Mouse (Mus musculus) NIH3T3 (cell line): ENCODE measurements at regions not wholly inside any gene's neighbourhood (a gene's known extent, or its start where the extent isn't known, plus 50 kb on each side); places are given as distances from the start of the nearest gene placed in this dataset.

Experiments
- DNase-seq: peaks from one replicate; pipeline ENCODE4 v3.0.0-alpha.2; 2012; ENCODE audit warnings: low read depth

DNA sequence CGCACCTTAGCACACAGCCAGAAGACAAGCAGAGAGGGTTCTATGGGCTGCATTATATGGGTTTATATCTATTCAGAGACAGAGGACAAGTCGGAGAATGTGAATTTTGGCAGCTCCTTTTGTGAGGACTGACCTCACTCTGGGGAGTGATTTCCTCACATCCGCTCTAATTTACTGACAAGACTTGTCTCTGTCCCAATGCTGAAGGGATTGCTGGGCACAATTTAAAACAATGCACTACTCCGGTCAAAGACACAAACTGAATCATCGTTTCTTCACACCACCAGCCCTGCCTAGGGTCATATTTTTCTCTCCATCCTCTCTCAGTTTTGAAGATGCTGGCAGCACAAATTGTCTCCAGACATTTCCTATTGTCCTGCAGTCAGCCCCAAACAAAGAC lies 438.2 kb upstream of the Gm10131 start:
- DNase-seq: no peak

DNA sequence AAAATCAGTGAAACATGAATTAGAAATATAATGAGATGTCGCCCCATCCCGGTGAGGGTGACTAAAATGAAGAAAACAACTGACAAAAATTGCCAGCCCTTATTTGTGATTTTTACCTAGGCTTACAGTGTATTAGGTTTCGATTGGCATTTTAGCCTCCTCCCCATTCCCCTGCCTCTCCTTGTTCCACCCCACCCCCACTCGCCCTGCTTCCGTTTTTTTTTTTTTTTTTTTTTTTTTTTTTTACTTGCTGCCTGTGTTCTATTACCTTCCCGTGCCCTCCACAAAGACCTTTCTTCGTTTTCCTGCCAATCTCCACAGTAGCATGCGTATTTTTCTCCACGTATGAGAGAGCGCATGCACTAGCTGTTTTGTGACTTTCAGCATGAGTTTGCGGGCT lies 435.3 kb upstream of the Gm10131 start:
- DNase-seq: no peak

DNA sequence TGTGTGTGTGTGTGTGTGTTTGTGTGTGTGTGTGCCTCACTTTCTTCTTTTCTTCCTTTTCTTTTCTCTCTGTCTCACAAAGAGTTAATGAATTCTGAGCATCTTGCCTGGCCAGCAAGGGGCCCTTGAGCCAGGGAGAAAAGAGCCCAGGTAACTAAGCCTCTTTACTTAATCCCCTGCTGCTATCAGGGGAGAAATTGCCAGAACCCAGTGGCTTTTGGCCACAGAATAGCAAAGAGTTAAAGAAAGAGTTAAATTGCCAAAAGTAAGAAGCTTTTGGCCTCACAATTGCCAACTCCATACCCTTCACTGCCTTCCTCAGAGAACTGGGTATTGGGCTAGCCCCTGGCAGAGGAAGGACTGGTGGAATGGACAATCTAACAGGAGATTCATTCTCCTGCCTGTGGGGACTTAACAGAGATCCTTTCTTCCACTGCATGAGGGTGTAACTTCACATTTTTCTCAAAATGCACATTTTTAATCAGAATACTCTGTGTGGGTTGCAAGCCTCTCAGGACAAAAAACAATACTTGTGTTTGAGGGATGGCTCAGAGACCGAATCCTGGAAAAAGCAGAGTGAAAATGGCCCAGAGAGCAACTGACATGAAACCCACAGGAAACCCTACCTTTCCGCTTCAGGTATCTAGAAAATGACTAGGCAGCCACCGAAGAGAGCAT lies 431.0 kb upstream of the Gm10131 start:
- DNase-seq: no peak

DNA sequence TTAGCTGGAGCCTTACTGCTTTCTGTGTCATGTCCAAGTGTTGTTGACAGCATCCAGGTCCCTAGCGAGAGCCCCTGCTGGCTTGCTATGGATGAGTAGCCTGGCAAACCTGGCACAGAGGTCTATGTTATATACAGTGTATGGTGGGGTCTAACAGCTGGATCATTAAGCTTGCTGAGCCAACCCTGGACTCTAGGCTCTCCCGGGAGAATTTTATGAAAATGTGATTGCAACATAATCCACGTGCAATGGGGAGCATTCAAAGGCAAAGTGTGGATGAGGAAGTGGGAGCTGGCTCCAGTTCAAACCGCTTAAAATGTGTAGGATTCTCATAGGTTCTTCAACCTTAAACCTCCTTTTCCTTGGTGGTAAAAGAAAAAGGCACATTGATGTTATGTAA lies 427.7 kb upstream of the Gm10131 start:
- DNase-seq: peak; percentile 63

DNA sequence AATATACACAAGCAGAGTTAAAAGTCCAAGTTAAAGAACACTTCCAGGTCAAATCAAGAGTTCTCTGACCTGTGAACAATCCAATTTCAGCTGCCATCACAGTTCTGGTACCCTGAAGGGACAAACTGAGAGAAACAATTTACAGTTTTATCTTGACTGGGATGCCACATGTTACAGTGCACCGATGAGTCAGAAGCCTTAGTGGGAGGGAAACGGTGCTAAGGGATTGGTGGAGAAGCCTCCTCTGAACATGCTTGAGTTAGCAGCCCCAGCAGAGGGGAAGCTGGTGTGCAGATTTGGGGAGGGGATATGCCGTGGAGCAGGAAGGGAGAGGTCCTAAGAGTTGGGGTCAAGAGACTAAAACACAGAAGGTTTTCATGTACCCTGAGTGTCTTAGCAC lies 423.9 kb upstream of the Gm10131 start:
- peak; percentile 41 for DNase-seq

DNA sequence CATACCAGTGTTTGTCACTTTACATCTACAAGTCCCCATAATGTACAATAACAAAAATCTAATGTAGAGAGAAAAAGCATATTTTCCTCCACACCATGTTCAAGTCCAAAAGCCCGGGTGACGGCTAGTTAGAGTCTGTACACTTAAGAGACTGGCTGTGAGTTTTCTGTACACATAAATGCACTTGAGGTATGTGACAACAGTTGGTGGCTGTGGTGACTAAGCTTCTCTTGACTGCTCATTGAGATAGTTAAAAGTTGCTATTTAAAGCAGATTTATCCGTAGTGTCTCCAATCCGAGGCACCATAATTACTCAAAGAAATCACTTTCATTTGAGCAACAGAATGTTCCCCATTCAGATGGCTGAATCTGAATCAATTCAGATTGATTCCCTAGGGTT lies 421.9 kb upstream of the Gm10131 start:
- DNase-seq: no peak

DNA sequence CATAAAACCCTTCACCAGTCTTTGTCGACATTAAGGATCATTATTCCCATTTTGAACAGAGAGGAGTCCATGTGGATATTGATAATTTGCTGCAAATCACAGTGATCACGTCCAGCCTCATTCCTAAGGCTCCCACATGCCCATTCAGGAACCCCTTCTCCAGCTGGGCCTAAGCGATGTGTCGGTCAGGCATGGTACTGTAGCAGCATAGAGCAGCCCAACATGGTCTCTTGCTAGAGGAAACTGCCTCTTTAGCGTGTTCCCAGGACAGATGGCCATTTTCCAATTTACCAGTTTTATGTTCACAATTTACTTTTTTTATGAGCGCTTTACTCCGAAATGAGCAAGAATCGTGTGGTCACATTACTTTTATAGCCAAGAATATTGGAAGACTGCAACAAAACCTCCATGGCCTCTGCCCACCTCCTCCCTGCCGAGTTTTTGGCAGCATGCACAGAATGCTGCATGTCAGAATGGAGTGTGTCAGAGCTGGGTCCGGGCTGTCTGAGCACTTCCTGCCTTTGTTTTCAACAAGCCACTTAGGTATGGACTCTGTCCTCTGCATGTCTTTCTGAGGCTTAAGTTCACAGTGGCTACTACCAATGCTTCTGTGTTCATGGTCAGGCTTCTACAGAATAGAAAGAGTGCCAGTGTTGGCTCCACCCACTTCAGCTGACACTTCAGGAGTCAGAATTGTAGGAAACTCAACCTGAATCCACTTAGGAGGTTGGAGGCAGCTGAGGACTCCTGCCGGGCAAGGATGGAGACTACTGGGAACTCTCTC lies 419.6 kb upstream of the Gm10131 start:
- DNase-seq: no peak

DNA sequence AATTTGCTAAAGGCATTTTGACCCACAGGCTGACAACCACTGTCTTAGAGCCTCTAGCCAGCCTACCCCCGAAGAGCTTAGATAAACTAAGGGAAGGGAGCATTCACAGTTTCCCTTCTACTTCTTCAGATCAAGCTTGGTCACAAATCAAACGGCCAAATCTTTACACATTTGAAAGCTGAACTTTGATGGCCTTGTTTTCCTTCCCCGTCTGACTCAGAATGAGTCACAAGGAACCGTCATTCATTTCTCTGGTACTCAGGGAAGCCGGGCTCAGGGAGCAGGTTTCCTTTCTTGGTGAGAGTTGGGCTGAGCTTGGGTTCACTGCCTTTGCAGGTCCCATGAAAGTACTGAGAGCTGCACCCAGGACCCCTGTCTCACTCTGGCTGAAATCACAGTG lies 418.5 kb upstream of the Gm10131 start:
- peak; percentile 80 for DNase-seq

DNA sequence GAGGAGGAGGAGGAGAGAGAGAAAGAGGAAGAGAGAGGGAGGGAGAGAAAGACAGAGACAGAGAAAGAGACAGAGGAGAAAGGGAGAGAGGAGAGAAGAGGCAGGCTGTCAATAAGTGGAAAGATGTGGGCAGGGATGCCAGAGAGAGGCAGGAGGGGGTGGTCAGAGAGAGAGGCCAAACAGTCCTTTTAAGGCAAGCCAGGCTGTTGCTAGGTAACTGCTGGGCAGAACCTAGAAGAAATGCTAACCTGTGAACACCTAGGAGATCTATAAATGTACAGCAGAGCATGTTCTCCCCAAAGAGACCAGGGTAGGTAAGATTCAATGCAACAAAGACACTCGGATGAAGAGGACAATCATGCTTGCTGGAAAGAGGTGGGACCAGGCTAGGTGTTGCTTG lies 417.9 kb upstream of the Gm10131 start:
- DNase-seq: no peak

DNA sequence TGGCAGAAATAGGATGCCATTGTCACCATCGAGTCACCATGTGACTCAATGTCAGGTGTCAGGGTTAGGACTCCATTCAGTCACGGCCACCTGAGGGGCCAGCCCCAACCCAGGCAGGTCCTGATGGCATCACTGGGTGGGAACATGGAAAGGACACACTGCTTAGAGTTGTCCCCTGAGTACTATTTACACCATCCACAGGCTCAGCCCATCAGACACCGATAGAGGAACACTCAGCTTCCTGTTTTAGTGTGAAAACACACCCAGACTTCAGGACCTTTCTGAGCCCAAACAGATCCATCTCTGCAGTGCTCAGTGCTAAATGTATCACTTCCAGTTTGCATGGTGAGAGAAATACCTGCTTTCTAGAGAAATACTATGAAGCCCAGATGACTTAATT lies 416.7 kb upstream of the Gm10131 start:
- DNase-seq: no peak

DNA sequence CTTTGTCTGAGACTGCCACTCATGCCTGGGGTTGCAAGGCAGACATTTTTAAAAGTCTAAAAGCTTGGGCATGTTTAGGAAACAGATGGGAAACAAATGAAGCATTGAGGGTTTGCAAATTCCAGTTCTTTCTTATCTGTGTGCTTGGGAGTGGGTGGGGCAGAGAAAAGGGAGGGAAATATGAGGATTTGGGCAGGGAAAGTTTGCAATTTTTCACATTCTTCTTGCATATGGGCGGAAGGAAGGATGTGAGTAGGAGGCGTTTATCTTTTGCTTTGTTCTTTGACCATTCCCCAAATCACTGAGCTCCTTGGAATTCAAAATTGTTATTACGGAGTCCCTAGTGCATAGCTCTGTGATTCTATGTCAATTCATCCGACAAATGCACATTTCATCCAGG lies 413.7 kb upstream of the Gm10131 start:
- no peak for DNase-seq

DNA sequence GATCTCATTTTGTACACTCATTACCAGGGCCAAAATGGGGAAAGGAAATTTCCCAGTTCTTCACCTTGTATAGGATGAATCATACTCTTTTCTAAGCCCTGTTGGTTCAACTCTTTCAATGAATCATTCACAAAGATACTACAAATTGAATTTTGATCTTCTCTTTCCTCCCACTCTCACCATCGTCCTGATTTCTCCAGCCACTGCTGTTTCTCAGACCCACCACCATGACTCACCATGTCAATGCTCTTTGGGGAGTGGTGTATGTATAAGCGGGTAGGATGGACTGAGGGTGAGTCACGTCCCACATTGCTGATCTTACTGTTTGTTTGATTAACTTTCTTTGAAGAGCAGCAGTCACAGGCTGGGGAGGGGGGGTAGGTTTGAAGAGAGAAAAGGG lies 412.3 kb upstream of the Gm10131 start:
- DNase-seq: peak; percentile 76

DNA sequence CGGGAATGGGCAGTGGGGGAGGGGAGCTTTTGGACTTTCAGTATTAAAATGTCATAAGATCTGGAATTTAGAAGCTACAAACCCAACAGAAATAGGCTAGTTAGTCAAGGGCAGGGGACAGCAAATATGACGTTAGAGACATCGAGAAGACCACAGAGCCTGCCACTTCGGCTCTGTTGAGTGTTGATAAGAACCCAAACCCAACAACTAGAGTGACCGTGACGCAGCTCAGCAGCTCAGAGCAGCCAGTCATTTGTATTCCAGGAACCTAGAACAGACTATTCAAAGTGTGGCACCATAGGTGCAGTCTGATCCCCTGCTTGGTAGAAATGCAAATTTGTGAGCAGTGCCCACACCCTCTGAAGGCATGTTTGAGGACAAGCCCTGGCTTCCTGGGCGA lies 409.8 kb upstream of the Gm10131 start:
- DNase-seq: no peak

DNA sequence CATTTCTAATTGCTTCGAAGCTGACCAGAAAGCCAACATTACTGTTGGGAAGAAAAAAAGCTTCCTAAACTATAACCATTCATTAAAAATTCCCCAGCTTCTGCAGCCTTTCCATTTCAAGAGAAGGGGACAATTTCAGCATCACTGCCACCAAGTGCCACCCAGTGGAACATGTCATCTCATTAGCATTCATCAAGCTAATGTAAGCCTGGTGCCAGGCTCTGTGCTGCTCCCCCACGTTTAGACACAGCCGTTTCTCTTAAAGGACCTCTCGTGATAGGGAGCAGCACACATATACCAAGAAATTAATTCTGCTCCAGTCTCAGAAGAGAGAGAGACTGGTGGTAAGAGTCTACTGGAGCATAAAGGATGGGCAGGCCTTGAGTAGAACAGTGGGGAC lies 409.1 kb upstream of the Gm10131 start:
- no peak for DNase-seq

DNA sequence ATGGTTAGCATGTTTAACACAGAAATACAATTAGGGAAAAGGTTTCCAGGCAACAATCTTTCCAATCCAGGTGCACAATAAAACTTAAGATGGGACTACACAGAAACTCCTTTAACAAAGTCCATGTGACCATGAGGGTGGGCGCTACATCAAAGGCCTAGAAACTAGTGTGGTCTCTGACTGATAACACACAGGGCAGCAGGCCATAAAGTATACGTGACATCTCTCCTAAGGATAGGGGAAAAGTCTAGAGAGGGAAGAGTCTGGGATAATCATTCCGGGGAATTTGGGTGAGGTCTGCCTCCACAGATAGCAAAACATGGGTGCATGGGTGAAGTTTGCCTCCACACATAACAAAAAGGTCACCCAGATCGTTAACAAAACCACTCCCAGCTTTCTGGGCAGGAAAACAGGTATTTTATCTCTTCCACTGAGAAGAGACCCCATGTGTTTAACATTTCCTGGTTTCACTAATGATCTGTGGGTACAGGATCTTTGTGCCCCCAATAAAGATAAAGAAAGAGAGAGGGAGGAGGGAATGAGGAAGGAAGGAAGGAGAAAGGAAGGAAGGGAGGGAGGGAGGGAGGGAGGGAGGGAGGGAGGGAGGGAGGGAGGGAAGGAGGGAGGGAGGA lies 402.0 kb upstream of the Gm10131 start:
- no peak for DNase-seq

DNA sequence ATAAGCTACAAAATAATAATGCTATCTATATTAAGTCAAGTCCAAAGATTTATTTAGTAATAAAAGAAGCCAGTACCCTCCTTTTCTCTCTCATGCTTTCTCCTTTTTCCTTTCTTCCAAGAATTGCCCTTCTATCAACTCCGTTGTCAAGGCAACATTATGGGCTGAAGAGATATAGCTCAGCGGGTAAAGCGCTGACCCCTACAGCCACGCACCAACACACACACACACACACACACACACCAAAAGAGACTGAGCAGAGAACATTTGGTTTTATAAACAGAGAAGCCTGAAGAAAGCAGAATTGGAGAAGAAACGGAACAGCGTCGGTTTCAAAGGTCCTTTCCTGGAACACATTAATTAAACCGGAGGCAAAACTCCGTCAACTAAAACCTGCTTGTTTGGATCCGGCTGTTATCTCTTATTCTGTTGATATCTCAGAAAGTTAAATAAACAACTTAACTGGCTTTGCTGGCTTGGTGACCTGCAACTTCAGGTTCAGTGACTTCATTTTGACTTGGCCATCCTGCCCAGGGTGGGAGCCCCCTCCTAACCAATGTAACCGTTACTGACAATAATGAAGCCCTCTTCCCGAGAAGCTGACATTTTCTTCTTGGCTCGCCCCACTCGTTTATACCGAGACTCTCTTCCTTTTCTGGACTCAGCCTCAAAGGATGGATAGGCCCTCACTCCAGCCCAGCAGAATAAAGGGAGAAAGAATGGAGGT lies 394.5 kb upstream of the Gm10131 start:
- no peak for DNase-seq

DNA sequence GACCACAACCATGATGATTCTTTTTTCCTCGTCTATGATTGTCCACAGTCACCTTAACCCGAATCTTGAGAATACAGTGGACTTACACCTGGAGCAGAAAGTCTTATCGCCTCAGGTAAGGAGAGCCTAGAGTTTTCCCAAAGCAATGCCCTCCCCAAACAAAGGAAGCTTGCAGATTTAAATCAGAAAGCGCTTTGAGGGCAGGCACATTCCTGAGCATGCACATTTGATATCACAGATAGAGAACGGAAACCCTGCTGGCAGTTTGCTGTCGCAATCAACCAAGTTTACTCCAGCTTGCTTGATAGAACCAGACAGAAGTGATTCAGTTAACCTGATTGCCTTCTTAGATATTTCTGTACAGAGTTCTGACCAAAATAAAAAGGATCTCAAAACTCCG lies 393.6 kb upstream of the Gm10131 start:
- DNase-seq: no peak

DNA sequence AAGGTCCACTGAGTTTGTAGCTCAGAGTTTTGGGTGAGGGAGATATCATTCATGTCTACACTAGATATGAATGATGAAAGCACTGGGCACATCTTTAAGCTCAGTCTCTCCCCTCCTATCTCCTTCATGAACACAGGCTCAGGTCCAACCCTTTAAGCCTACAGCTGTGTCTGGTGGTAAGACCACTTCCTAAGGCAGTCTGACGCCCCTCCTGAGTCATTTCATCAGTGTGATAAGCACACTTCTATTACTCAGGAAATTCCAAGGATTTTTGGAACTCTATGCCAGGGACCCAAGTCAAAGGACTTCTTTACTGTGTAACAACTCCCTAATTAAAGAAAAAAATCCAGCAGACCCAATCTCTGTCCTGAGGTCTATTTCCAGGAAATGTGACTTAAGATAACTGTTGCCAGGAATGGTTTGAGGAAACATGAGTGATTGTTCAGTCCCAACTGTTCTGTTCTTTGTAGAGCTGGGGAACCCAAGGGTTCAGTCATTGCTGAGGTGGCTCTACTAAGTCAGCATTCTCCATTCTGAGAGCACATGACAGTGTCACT lies 391.1 kb upstream of the Gm10131 start:
- DNase-seq: no peak

DNA sequence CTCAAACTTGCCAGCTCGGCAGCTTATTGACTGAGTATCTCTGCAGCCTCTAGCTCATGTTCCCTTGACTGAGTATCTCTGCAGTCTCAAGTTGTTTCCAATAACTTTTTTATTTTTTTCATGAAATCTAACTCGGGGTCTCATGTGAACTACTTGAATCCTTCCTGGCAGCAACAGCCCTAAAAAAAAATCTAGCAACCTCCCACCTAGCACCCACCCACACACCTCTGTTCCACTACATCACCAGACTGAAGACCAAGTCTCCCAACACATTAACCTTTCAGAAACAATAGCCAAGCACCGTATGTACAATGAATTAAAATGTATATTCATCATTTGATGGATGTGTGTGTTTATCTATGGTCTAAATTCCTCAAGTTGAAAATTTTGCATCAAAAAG lies 387.7 kb upstream of the Gm10131 start:
- DNase-seq: no peak

DNA sequence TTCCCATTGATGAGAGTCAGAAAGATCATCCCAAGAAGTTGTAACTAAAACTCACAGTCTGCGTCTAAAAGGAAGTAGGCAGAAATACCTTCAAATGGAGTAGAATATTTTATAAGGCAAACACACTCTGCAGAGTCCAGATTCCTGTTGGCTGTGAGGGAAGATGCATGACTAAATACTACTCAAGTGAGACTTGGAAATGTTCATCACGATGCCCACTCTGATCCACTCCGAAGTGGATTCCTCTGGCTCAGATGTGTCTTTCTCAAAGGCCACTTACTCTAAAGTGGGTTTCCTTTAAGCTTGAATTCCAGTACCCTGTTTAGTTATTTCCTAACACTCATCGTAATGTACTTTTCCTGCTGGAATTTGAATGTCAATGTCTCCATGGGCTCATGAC lies 385.2 kb upstream of the Gm10131 start:
- DNase-seq: no peak

DNA sequence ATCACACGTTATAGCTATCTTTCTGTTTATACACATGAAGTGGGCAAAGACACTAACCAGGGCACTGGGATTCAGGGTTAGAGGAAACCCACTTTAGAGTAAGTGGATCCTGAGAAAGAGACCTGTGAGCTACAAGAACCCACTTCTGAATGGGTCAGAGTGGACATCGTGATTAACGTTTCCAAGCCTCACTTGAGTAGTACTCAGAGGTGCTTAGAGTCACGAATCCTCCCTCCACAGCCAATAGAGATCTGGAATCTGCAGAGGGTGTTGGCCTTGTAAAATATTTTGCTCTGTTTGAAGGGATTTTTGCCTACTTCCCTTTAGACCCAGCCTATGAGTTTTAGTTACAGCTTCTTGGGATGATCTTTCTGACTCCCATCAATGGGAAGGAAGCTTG lies 384.4 kb upstream of the Gm10131 start:
- DNase-seq: no peak

DNA sequence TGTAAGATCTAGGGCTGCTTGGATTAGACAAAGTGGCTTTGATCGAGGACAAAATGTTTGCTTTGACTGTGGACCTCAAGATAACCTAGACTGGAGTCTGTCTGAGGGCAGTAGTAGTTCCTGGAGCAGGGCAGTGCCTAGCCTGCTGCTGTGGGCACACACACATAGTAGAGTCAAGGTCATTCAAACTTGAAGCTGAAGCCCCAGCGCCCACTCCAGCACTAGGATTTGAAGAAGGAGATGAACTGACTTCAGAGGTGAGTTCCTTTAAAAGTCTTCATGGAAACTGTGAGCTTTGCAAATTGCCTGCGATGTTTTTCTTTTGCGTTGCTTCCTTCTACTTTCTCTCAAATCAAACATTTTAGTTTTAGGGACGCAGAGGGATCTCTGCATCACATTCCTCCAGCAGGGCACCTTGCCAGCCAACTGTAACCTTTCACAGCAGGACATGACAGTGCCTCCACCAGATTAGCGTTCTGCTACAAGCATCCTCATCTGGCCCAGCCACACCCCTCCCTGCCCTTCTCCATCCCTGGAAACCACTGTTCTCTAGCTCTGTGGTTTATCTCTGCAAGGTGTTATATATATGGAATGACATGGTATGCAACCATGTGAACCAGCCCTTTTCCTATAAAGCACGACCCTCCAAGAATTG lies 377.3 kb upstream of the Gm10131 start:
- no peak for DNase-seq
